Comparison of ENCODE assay signal across 7 mouse cellular contexts in the genomic region with DNA sequence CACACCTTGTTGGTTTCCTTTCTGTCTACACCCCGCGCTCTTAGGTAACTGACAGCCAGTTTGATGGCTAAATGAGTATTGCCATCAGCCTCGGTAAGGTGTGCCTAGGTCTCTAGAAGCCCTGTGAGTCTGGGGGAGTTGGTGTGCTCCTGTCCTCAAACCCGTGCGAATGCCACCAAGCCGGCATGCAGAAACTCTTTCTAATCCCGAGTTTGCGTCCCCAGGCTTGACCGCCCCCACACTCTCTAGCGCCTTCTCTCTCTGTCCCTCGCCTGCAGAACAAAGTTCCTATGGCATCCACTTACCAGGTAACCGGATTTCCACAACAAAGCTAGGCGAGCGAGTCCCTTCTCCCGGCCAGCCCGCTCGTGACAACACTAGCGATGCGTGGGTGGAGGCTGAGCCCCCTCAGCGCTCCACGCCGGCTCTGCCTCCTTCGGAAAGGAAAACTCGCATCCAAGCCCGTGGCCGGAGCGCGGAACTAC. TPM values are rescaled to one million over a fixed set of nuclear protein-coding genes. Genes with fewer than 3 reads are reported as not detected.
DNase-seq lines count a peak whose midpoint lies in the region; ATAC-seq lines count a peak whose summit lies in the region.

No protein-coding gene starts in this region.

- H3K9ac ChIP-seq in embryonic facial prominence, embryonic 11.5 days (replicated peaks; ENCODE audit: low read length) = peak overlapping the region; percentile 55
- H3K9ac ChIP-seq in hindbrain, embryonic 14.5 days = peak overlapping the region; percentile 57

- peaks cover 13% of the 10 kb centered on the region for H3K27me3 ChIP-seq in embryonic facial prominence, embryonic 11.5 days (ENCODE audit: control insufficient read depth, insufficient read depth, low read length)
- H3K27me3 ChIP-seq in hindbrain, embryonic 14.5 days (ENCODE audit: control insufficient read depth, insufficient read depth, low read length) = peaks cover 43% of the 10 kb centered on the region

- H3K9me3 ChIP-seq in embryonic facial prominence, embryonic 11.5 days (replicated peaks; ENCODE audit: control insufficient read depth, low read length) = no peaks in the 10 kb centered on the region
- H3K9me3 ChIP-seq in hindbrain, embryonic 14.5 days (ENCODE audit: control insufficient read depth, low read length) = no peaks in the 10 kb centered on the region

- peak; percentile 8 for DNase-seq in right cerebral cortex, adult 18-20 months
- no peak for DNase-seq in right cerebral cortex, postnatal 4 days
- DNase-seq in embryonic facial prominence, embryonic 11.5 days (ENCODE audit: low spot score) = peak; percentile 19
- DNase-seq in hindbrain, embryonic 14.5 days (ENCODE audit: low spot score) = no peak
- DNase-seq in mesoderm, embryonic 11.5 days (ENCODE audit: low read depth, low spot score) = peak; percentile 20
- DNase-seq in cerebellum, adult 18-20 months = no peak
- DNase-seq in MN1 (ENCODE audit: low spot score) = no peak

- H3K4me1 ChIP-seq in embryonic facial prominence, embryonic 11.5 days (ENCODE audit: control insufficient read depth, insufficient read depth, low read length) = no peaks in the 10 kb centered on the region; the same call in 1 of the 2 replicates
- H3K4me1 ChIP-seq in hindbrain, embryonic 14.5 days (replicated peaks; ENCODE audit: control insufficient read depth, insufficient read depth, low read length) = peaks cover 19% of the 10 kb centered on the region

- WGBS in embryonic facial prominence, embryonic 11.5 days = under 1% methylated on average over 28 of the region's 28 CpGs
- WGBS in hindbrain, embryonic 14.5 days = under 1% methylated on average over 28 of the region's 28 CpGs

- no peak for ATAC-seq in embryonic facial prominence, embryonic 11.5 days (replicated peaks; ENCODE audit: insufficient number of reproducible peaks, low FRiP score, low TSS enrichment, low read depth)
- no peak; the same call in 1 of the 2 replicates for ATAC-seq in hindbrain, embryonic 14.5 days (ENCODE audit: low FRiP score)

- H3K4me2 ChIP-seq in embryonic facial prominence, embryonic 11.5 days (ENCODE audit: low read depth, low read length) = peak overlapping the region; percentile 97
- peak overlapping the region; percentile 91 for H3K4me2 ChIP-seq in hindbrain, embryonic 14.5 days (replicated peaks)

- no peak overlapping the region for H3K27ac ChIP-seq in embryonic facial prominence, embryonic 11.5 days (replicated peaks; ENCODE audit: low read depth, low read length)
- no peak overlapping the region for H3K27ac ChIP-seq in hindbrain, embryonic 14.5 days

- peak overlapping the region; percentile 55 for H3K4me3 ChIP-seq in embryonic facial prominence, embryonic 11.5 days (ENCODE audit: low read depth, low read length)
- H3K4me3 ChIP-seq in hindbrain, embryonic 14.5 days (replicated peaks; ENCODE audit: low read length) = peak overlapping the region; percentile 40

- no peaks in the 10 kb centered on the region for H3K36me3 ChIP-seq in embryonic facial prominence, embryonic 11.5 days (replicated peaks; ENCODE audit: control insufficient read depth, insufficient read depth, low read depth, low read length)
- H3K36me3 ChIP-seq in hindbrain, embryonic 14.5 days (replicated peaks; ENCODE audit: control insufficient read depth, insufficient read depth) = no peaks in the 10 kb centered on the region

RNA-seq across cellular contexts. Expression of a gene that starts 0.5 kb away (rescaled TPM):
- 2.0 and 2.1 TPM in 2 replicates for polyA plus RNA-seq in embryonic facial prominence, embryonic 11.5 days (2014; fragmentation: Nextera tagmentation; extraction: Ambion mirVana)
- polyA plus RNA-seq in hindbrain, embryonic 14.5 days (2014; fragmentation: Nextera tagmentation; extraction: Ambion mirVana) = 3.2 and 4.1 TPM in 2 replicates

Comparison
In these comparisons a context has a peak if more than half of its experiments do, and no peak if none do; other contexts are left out.
1. DNase-seq: peak in right cerebral cortex, adult 18-20 months (single experiment), embryonic facial prominence, embryonic 11.5 days (single experiment) and mesoderm, embryonic 11.5 days (single experiment); none in right cerebral cortex, postnatal 4 days (single experiment), hindbrain, embryonic 14.5 days (single experiment), cerebellum, adult 18-20 months (0 of 2) and MN1 (single experiment).